Mouse (Mus musculus): ENCODE data around the gene Nrg3. TPM values are rescaled to one million over a fixed set of nuclear protein-coding genes. Genes with fewer than 3 reads are reported as not detected.

Nrg3 gene
- total and polyA plus RNA-seq, 3 experiments = not detected

DNA sequence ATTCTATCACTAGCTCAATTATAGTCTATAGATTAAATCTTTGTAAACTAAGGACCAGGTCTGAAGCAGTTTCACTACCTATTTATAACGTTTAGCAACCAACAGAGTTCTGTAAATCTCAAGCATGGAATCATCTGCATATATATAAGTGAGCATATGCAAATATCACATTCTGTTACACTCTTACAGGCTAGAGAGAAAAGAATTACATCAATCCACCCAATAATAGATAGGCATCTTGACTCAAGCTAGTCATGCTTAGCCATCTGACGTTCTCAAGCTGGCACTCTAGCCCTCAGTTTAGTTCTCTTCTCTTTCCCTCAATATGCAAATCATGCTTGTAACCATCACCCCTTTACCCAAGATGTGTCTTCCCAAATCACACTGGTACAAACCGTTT is 835.8 kb downstream of the Nrg3 start:
- Histone ChIP-seq H3K36me3 (ENCODE audit: control insufficient read depth in 1 of 2, insufficient read depth in 2 of 2, low read length in 2 of 2) (no peaks in the 10 kb centered on the region), H3K4me1 (ENCODE audit: control insufficient read depth in 1 of 2, insufficient read depth in 2 of 2, low read length in 2 of 2) (no peaks in the 10 kb centered on the region), H3K27ac (ENCODE audit: control insufficient read depth, low read depth, low read length) (no peak overlapping the region), H3K9me3 (replicated peaks; ENCODE audit: insufficient read depth, low read length) (no peaks in the 10 kb centered on the region), H3K79me2 (ENCODE audit: control insufficient read depth, insufficient read depth, low read length, poor library complexity) (no peaks in the 10 kb centered on the region), H3K4me3 (ENCODE audit: control insufficient read depth in 1 of 2, insufficient read depth in 1 of 2, low read depth in 2 of 2, low read length in 2 of 2) (no peak overlapping the region), H3K27me3 (ENCODE audit: control insufficient read depth in 1 of 2, insufficient read depth in 2 of 2, low read length in 2 of 2) (no peaks in the 10 kb centered on the region), H3K9ac (ENCODE audit: control insufficient read depth, low read depth, low read length, poor library complexity, severe bottlenecking) (no peak overlapping the region)
- no peak for DNase-seq (ENCODE audit: low read depth, low spot score)
- no peak for TF ChIP-seq POLR2AphosphoS2 (IDR thresholded peaks at IDR 0.05; ENCODE audit: low read length)
- no peak for TF ChIP-seq ZNF384 (IDR thresholded peaks at IDR 0.05; ENCODE audit: low read depth, low read length)
- no peak for TF ChIP-seq BHLHE40 (IDR thresholded peaks at IDR 0.05; ENCODE audit: borderline replicate concordance, low read depth, low read length)
- TF ChIP-seq MAX (IDR thresholded peaks at IDR 0.05; ENCODE audit: low read length) = no peak
- TF ChIP-seq KAT2A (conservative IDR thresholded peaks at IDR 0.05; ENCODE audit: low read depth, low read length) = no peak
- no peak for TF ChIP-seq MYB (IDR thresholded peaks at IDR 0.05; ENCODE audit: low read depth, low read length)
- no peak for TF ChIP-seq JUND (IDR thresholded peaks at IDR 0.05; ENCODE audit: low read depth, low read length)
- no peak for TF ChIP-seq NELFE (IDR thresholded peaks at IDR 0.05; ENCODE audit: low read depth, low read length)
- TF ChIP-seq SMC3 (IDR thresholded peaks at IDR 0.05; ENCODE audit: low read depth, low read length) = no peak
- TF ChIP-seq USF2 (IDR thresholded peaks at IDR 0.05; ENCODE audit: borderline replicate concordance in 1 of 2, insufficient read depth in 1 of 2, low read depth in 1 of 2, low read length in 2 of 2) = no peak
- TF ChIP-seq MAFK (IDR thresholded peaks at IDR 0.05; ENCODE audit: borderline replicate concordance, low read depth, low read length) = no peak
- no peak for TF ChIP-seq GATA1 (IDR thresholded peaks at IDR 0.05; ENCODE audit: low read depth, low read length)
- TF ChIP-seq SIN3A (IDR thresholded peaks at IDR 0.05; ENCODE audit: low read length) = no peak
- TF ChIP-seq TCF12 (IDR thresholded peaks at IDR 0.05; ENCODE audit: low read depth, low read length) = no peak
- TF ChIP-seq ELF1 (IDR thresholded peaks at IDR 0.05; ENCODE audit: low read depth, low read length) = no peak
- no peak for TF ChIP-seq MXI1 (IDR thresholded peaks at IDR 0.05; ENCODE audit: low read depth, low read length)
- TF ChIP-seq E2F4 (IDR thresholded peaks at IDR 0.05; ENCODE audit: borderline replicate concordance, low read depth, low read length) = no peak
- TF ChIP-seq UBTF (IDR thresholded peaks at IDR 0.05; ENCODE audit: borderline replicate concordance, insufficient read depth, low read depth, low read length) = no peak

DNA sequence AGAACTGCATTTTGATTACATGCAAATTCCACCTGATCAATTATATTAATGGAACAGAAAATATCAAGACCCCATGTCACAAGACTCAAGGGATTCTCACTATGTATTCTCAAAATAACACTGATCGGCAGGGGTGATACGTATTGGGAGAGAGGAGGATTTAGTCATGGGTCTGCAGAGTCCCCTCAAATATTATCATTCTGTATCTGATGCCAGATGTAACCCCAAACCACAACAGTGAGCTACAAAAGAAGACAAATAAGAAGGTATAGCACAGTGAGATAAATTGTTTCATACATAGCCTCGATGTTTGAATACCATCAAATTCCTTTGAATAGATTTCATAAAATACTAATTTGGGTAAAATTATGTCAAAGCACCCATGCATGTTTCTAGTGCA is 842.8 kb downstream of the Nrg3 start:
- DNase-seq (ENCODE audit: low read depth, low spot score) = peak; percentile 43
- no peak overlapping the region for H3K4me3 ChIP-seq (ENCODE audit: control insufficient read depth in 1 of 2, insufficient read depth in 1 of 2, low read depth in 2 of 2, low read length in 2 of 2)
- no peaks in the 10 kb centered on the region for H3K9me3 ChIP-seq (replicated peaks; ENCODE audit: insufficient read depth, low read length)
- H3K9ac ChIP-seq (ENCODE audit: control insufficient read depth, low read depth, low read length, poor library complexity, severe bottlenecking) = no peak overlapping the region
- H3K27ac ChIP-seq (ENCODE audit: control insufficient read depth, low read depth, low read length) = no peak overlapping the region
- H3K27me3 ChIP-seq (ENCODE audit: control insufficient read depth in 1 of 2, insufficient read depth in 2 of 2, low read length in 2 of 2) = no peaks in the 10 kb centered on the region
- peaks cover 0 to 17% of the 10 kb centered on the region in 2 experiments; a peak in 2 of 4 replicates for H3K36me3 ChIP-seq (ENCODE audit: control insufficient read depth in 1 of 2, insufficient read depth in 2 of 2, low read length in 2 of 2)
- TF ChIP-seq MAX (IDR thresholded peaks at IDR 0.05; ENCODE audit: low read length) = no peak
- peak; percentile 73 for TF ChIP-seq TCF12 (IDR thresholded peaks at IDR 0.05; ENCODE audit: low read depth, low read length)
- TF ChIP-seq GABPA (IDR thresholded peaks at IDR 0.05; ENCODE audit: low read depth, low read length) = no peak
- TF ChIP-seq NRF1 (IDR thresholded peaks at IDR 0.05; ENCODE audit: insufficient read depth, low read depth, low read length, poor library complexity, severe bottlenecking) = no peak
- 0 out of 2 replicates have a peak, but pooled peaks have one; percentile 26 for TF ChIP-seq RCOR1 (IDR thresholded peaks at IDR 0.05; ENCODE audit: low read depth, low read length)
- TF ChIP-seq USF1 (IDR thresholded peaks at IDR 0.05; ENCODE audit: low read depth, low read length) = no peak
- TF ChIP-seq MYB (IDR thresholded peaks at IDR 0.05; ENCODE audit: low read depth, low read length) = no peak
- no peak for TF ChIP-seq MXI1 (IDR thresholded peaks at IDR 0.05; ENCODE audit: low read depth, low read length)
- peak; percentile 41; the same call in 1 of the 2 replicates for TF ChIP-seq ETS1 (IDR thresholded peaks at IDR 0.05; ENCODE audit: low read depth, low read length)
- no peak for TF ChIP-seq ZNF384 (IDR thresholded peaks at IDR 0.05; ENCODE audit: low read depth, low read length)
- no peak for TF ChIP-seq MAFK (IDR thresholded peaks at IDR 0.05; ENCODE audit: borderline replicate concordance, low read depth, low read length)
- TF ChIP-seq GATA1 (IDR thresholded peaks at IDR 0.05; ENCODE audit: low read depth, low read length) = peak; percentile 80
- no peak for TF ChIP-seq TBP (IDR thresholded peaks at IDR 0.05; ENCODE audit: low read depth, low read length)
- TF ChIP-seq SMC3 (IDR thresholded peaks at IDR 0.05; ENCODE audit: low read depth, low read length) = no peak
- peak; percentile 62 to 66 for TF ChIP-seq EP300 (IDR thresholded peaks at IDR 0.05; ENCODE audit: low read depth in 1 of 2, low read length in 2 of 2)
- peak; percentile 28; the same call in 1 of the 2 replicates for TF ChIP-seq BHLHE40 (IDR thresholded peaks at IDR 0.05; ENCODE audit: borderline replicate concordance, low read depth, low read length)
- no peaks in the 10 kb centered on the region for H3K79me2 ChIP-seq (ENCODE audit: control insufficient read depth, insufficient read depth, low read length, poor library complexity)
- peaks cover 8 to 17% of the 10 kb centered on the region in 2 experiments; a peak in 3 of 4 replicates for H3K4me1 ChIP-seq (ENCODE audit: control insufficient read depth in 1 of 2, insufficient read depth in 2 of 2, low read length in 2 of 2)

Measured in MEL (cell line).